Mouse (Mus musculus) MEL (cell line): ENCODE results near the gene Ncs1.

Experiments
- CTCF ChIP-seq, 3 experiments: IDR thresholded peaks in 2 of 3; conservative IDR thresholded peaks in 1 of 3; 2 replicates each; pipeline ENCODE4 v1.5.1; 2011 to 2012; ENCODE audit warnings: low read length in 3 of 3, low read depth in 2 of 3, mild to moderate bottlenecking in 2 of 3, improper control_type of control experiment in 1 of 3, inconsistent platforms in 1 of 3, mixed read lengths in 1 of 3, moderate library complexity in 1 of 3; ENCODE audit not compliant: control insufficient read depth in 1 of 3, insufficient read depth in 1 of 3, poor library complexity in 1 of 3, severe bottlenecking in 1 of 3
- ETS1 ChIP-seq: IDR thresholded peaks from 2 replicates; pipeline ENCODE4 v1.6.1; 2012; ENCODE audit warnings: low read depth, mild to moderate bottlenecking, inconsistent platforms, low read length, improper control_type of control experiment, moderate library complexity
- GATA1 ChIP-seq: IDR thresholded peaks from 2 replicates; pipeline ENCODE4 v1.6.1; 2011; ENCODE audit warnings: low read depth, low read length, improper control_type of control experiment
- MXI1 ChIP-seq: IDR thresholded peaks from 2 replicates; pipeline ENCODE4 v1.6.1; 2011; ENCODE audit warnings: mild to moderate bottlenecking, low read depth, low read length, improper control_type of control experiment
- MYC ChIP-seq: IDR thresholded peaks from 2 replicates; pipeline ENCODE4 v1.6.1; 2011; ENCODE audit warnings: low read depth, mild to moderate bottlenecking, low read length, improper control_type of control experiment, moderate library complexity
- POLR2A ChIP-seq, 2 experiments: IDR thresholded peaks; 2 replicates each; pipeline ENCODE4 v1.6.1; 2011 to 2012; ENCODE audit warnings: low read length in 2 of 2, mild to moderate bottlenecking in 2 of 2, control low read depth in 1 of 2, improper control_type of control experiment in 1 of 2, low read depth in 1 of 2, moderate library complexity in 1 of 2; ENCODE audit not compliant: control insufficient read depth in 1 of 2, insufficient read depth in 1 of 2, poor library complexity in 1 of 2
- POLR2AphosphoS2 ChIP-seq: IDR thresholded peaks from 2 replicates; pipeline ENCODE4 v1.6.1; 2011; ENCODE audit warnings: low read length, improper control_type of control experiment
- SMC3 ChIP-seq: IDR thresholded peaks from 2 replicates; pipeline ENCODE4 v1.6.1; 2011; ENCODE audit warnings: low read depth, low read length, improper control_type of control experiment
- TAL1 ChIP-seq: IDR thresholded peaks from 2 replicates; pipeline ENCODE4 v1.6.1; 2012; ENCODE audit warnings: mild to moderate bottlenecking, inconsistent platforms, low read length, moderate library complexity, mixed read lengths
- TCF12 ChIP-seq: IDR thresholded peaks from 2 replicates; pipeline ENCODE4 v1.6.1; 2014; ENCODE audit warnings: low read depth, mild to moderate bottlenecking, inconsistent platforms, low read length, improper control_type of control experiment, moderate library complexity
- ZC3H11A ChIP-seq: IDR thresholded peaks from 2 replicates; pipeline ENCODE4 v1.6.1; 2012; ENCODE audit warnings: low read depth, mild to moderate bottlenecking, inconsistent platforms, low read length, improper control_type of control experiment

DNA sequence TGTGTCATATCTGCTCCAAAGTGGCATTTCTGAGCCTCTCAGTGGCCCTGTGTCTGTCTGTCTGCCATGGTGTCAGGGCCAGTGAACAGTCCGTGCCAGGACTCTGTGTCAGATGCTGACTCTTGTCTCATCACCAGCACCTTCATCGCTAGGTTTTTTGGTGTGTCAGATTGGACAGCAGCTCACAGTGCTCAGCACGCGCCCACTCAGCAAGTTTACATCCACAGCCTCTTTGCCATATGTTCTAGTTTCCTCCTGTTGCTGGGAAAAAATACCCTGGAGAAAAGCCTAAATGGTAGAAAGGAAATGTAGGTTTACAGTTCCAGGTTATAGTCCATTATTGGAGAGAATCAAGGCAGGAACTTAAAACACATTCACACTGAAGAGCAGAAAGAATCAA lies 47.0 kb upstream of the Ncs1 start:
- TF ChIP-seq POLR2AphosphoS2 (no peak), TAL1 (no peak), ETS1 (no peak), MXI1 (no peak), CTCF (IDR thresholded peaks at IDR 0.05 in 2 of 3, conservative IDR thresholded peaks at IDR 0.05 in 1 of 3; ENCODE audit: control insufficient read depth in 1 of 3, insufficient read depth in 1 of 3, low read depth in 2 of 3, low read length in 3 of 3, poor library complexity in 1 of 3, severe bottlenecking in 1 of 3) (no peak), ZC3H11A (no peak), TCF12 (no peak), POLR2A (IDR thresholded peaks at IDR 0.05; ENCODE audit: control insufficient read depth in 1 of 2, insufficient read depth in 1 of 2, low read depth in 1 of 2, low read length in 2 of 2, poor library complexity in 1 of 2) (no peak), GATA1 (no peak), MYC (no peak), SMC3 (no peak)
